Mouse (Mus musculus) hindbrain, embryonic 10.5 days (tissue): Measurements from ENCODE around the gene 9330182O14Rik. TPM values are rescaled to one million over a fixed set of nuclear protein-coding genes. Genes with fewer than 3 reads are reported as not detected.

Experiments used
- DNase-seq: peaks from one replicate; pipeline ENCODE4 v3.0.0-alpha.2; 2017; ENCODE audit warnings: low spot score
- H3K27ac ChIP-seq: fragments of 300-500 bp; sonication (generic); 2 replicates; pipeline ENCODE4 v1.5.1; 2016; ENCODE audit warnings: mild to moderate bottlenecking, moderate library complexity
- H3K27me3 ChIP-seq: fragments of 300-500 bp; sonication (generic); 2 replicates; pipeline ENCODE4 v1.6.1; 2016; ENCODE audit warnings: mild to moderate bottlenecking; ENCODE audit not compliant: poor library complexity, insufficient read depth, severe bottlenecking
- H3K36me3 ChIP-seq: fragments of 300-500 bp; sonication (generic); 2 replicates; pipeline ENCODE4 v1.6.1; 2016; ENCODE audit warnings: mild to moderate bottlenecking, moderate library complexity
- H3K4me1 ChIP-seq: fragments of 300-500 bp; sonication (generic); replicated peaks from 2 replicates; pipeline ENCODE4 v1.6.1; 2016; ENCODE audit warnings: mild to moderate bottlenecking
- H3K4me3 ChIP-seq: fragments of 300-500 bp; sonication (generic); 2 replicates; pipeline ENCODE4 v1.5.1; 2016; ENCODE audit warnings: mild to moderate bottlenecking, moderate library complexity
- H3K9me3 ChIP-seq: fragments of 300-500 bp; sonication (generic); 2 replicates; pipeline ENCODE4 v1.6.1; 2016; ENCODE audit warnings: mild to moderate bottlenecking, moderate library complexity
- WGBS: fragments of 180-500 bp; shearing (Covaris S2); methylation state at CpG from one replicate; pipeline ENCODE4 v1.1.7; 2016; 5-methylcytosine and 5-hydroxymethylcytosine counted together
- polyA plus RNA-seq: library from polyadenylated mRNA; unstranded; fragments of >200 nt; fragmentation: Nextera tagmentation; extraction: Ambion mirVana; gene quantifications from 2 replicates; pipeline ENCODE4 v1.2.1, GENCODE M21; 2016

The 9330182O14Rik gene
- polyA plus RNA-seq, 1 experiment from 2014 or later: not detected

DNA sequence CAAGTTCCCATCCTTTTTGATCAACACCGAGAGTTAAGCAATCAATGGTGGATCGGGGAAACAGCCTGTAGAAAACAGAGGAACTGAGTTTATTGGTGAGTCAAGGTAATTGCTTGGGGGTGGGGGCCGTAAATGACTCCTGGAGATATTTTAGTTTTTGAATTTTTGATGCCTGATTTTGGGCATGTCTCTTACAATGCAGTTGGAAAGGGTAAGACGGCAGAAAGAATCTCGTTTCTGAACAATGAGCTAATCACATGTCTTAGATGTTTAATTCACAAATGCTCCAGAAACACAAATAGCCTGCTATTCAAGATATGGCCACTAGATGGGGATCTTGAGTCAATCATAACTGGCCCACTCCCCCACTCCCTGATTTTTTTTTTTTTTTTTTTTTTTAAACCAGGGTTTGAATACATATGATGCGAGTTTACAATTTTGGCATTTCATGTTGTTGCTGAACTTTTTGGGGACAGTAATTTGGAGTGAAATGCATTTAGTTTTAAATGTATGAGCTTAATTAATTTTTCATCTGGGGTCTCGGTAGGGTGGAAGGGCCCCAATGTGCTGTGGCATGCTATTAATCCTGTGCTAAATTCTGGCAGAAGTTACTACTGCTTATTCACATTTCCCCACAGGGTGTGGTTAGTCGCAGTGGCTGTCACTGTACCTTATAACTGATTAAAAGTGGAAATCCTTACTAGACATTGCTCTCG lies 32.6 kb downstream of the 9330182O14Rik start:
- no peaks in the 10 kb centered on the region for H3K36me3 ChIP-seq
- no peaks in the 10 kb centered on the region for H3K9me3 ChIP-seq
- H3K27ac ChIP-seq: no peak overlapping the region
- peak; percentile 4 for DNase-seq
- no peaks in the 10 kb centered on the region for H3K27me3 ChIP-seq
- H3K4me1 ChIP-seq: peaks cover 17% of the 10 kb centered on the region
- no peak overlapping the region for H3K4me3 ChIP-seq
- 50% methylated on average over 9 of the region's 9 CpGs for WGBS

DNA sequence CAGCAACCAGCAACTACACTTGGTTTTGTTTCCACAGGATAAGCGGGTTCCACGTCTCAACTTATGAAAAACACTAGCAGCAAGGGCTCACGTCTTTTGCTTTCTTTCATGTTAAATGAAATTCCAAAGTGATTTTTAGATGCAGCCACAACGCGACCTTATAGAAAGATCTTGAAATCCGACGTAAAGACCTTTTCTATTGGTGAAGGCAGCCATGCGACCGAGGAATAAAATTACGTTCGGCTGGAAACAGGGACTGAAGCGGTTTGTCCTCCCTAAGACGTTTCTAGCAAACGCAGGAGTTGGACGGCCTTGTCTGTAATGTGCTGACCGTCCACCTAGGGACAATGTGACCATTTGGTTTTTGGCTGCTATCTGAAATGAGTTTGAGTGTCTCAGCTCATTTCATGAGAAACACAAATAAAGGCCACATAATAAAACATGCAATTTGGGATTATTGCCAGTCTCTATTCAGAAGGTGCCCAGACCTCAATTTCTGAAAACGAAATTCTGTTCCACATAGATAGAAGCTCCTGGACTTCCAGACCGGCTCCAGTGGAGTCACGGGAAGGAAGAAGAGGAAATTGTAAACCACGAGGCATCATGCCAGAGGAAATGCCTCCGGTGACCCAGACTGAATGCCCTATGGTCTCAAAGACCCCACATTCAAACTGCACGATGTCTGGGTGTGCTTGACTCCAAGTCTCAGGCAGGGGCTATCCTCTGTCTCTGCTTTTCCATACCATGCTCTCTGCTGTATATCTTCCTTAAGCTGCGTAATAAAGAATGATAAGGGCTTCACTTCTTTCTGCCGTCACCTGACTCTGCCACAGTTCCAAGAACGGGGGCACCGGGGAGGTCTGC lies 33.3 kb downstream of the 9330182O14Rik start:
- Histone ChIP-seq H3K4me3 (no peak overlapping the region), H3K36me3 (no peaks in the 10 kb centered on the region), H3K27ac (peak overlapping the region; percentile 76), H3K4me1 (peaks cover 20% of the 10 kb centered on the region), H3K27me3 (no peaks in the 10 kb centered on the region), H3K9me3 (no peaks in the 10 kb centered on the region)
- 74% methylated on average over 26 of the region's 26 CpGs for WGBS
- DNase-seq: peak; percentile 5

DNA sequence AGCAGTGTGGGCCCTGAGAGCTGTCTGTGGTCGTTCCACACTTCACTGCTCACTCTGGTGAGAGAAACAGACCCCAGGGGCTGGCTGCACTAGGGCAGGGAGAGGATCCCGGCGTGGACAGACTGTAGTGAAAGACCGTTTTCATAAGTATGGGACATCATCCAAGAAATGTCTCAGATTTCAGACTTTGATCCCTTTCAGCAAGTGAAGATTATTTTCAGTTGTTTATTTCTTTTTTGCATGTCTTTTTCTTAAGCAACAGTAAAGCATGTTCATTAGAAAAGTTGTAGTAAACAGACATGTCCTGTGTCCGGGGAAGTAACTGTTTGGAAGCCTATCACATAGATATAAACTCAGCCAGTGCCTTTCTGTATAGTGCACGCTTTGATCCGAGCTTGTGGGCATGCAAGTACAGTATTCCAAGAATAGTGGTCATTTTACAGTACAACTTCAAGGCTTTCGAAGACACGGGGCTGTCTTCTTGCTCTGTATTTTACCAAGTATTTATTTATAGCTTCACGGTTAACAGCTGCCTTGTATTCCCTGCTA lies 34.0 kb downstream of the 9330182O14Rik start:
- no peaks in the 10 kb centered on the region for H3K36me3 ChIP-seq
- H3K27ac ChIP-seq: peak overlapping the region; percentile 76
- no peak for DNase-seq
- no peak overlapping the region for H3K4me3 ChIP-seq
- no peaks in the 10 kb centered on the region for H3K9me3 ChIP-seq
- WGBS: 69% methylated on average over 10 of the region's 10 CpGs
- peaks cover 26% of the 10 kb centered on the region for H3K4me1 ChIP-seq
- H3K27me3 ChIP-seq: no peaks in the 10 kb centered on the region

GRCm38 (mm10) chr15:40169061-40169460 lies 34.9 kb downstream of the 9330182O14Rik start:
- no peak for DNase-seq
- Histone ChIP-seq H3K4me1 (peaks cover 26% of the 10 kb centered on the region), H3K4me3 (no peak overlapping the region), H3K27me3 (no peaks in the 10 kb centered on the region), H3K9me3 (no peaks in the 10 kb centered on the region), H3K36me3 (no peaks in the 10 kb centered on the region), H3K27ac (no peak overlapping the region)
- WGBS: 86% methylated on average over 5 of the region's 5 CpGs

GRCm38 (mm10) chr15:40169705-40170104 lies 35.5 kb downstream of the 9330182O14Rik start:
- Histone ChIP-seq H3K4me3 (peak overlapping the region; percentile 29), H3K27ac (peak overlapping the region; percentile 68), H3K4me1 (peaks cover 26% of the 10 kb centered on the region), H3K27me3 (no peaks in the 10 kb centered on the region; the same call in 1 of the 2 replicates), H3K36me3 (no peaks in the 10 kb centered on the region), H3K9me3 (no peaks in the 10 kb centered on the region)
- 31% methylated on average over 13 of the region's 13 CpGs for WGBS
- DNase-seq: peak; percentile 75

GRCm38 (mm10) chr15:40179423-40179822 lies 45.3 kb downstream of the 9330182O14Rik start:
- H3K36me3 ChIP-seq: no peaks in the 10 kb centered on the region
- no peaks in the 10 kb centered on the region for H3K4me1 ChIP-seq
- peak; percentile 44 for DNase-seq
- H3K27ac ChIP-seq: no peak overlapping the region
- H3K4me3 ChIP-seq: no peak overlapping the region
- H3K9me3 ChIP-seq: no peaks in the 10 kb centered on the region
- H3K27me3 ChIP-seq: no peaks in the 10 kb centered on the region; the same call in 1 of the 2 replicates
- 11% methylated on average over 2 of the region's 2 CpGs for WGBS

DNA sequence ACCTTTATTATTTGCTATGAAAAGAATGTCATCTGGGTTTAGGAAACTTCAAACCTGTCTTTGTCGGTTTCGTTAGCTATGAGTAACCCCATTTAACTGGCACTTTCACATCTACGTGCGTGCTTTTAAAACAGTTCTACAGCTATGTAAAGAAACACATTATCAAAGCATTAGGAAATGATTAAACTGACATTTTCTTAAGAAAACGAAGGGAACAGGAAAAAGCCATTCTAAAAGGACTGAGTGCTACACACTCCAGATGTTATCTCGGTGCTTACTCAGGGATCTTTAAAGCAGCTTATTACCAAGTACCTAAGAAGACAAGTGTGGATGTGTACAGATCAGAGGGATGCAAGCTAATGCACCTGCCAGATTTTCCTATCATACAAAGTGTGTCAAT lies 52.9 kb downstream of the 9330182O14Rik start:
- Histone ChIP-seq H3K4me3 (no peak overlapping the region), H3K4me1 (no peaks in the 10 kb centered on the region), H3K36me3 (no peaks in the 10 kb centered on the region), H3K9me3 (no peaks in the 10 kb centered on the region), H3K27ac (no peak overlapping the region), H3K27me3 (no peaks in the 10 kb centered on the region)
- 85% methylated on average over 6 of the region's 6 CpGs for WGBS
- DNase-seq: no peak
